Mouse (Mus musculus) gastrocnemius, postnatal 25 days (tissue): ENCODE results near the gene Ccer2. TPM values are rescaled to one million over a fixed set of nuclear protein-coding genes. Genes with fewer than 3 reads are reported as not detected.

Experiments used
- DNase-seq: peaks from one replicate; pipeline ENCODE4 v3.0.0; 2022
- total RNA-seq, 2 experiments: library from RNA; stranded (reverse); gene quantifications; 1 replicate in 1 of 2; 2 replicates in 1 of 2; pipeline ENCODE4 v1.2.3; 2021

Gene Ccer2
- total RNA-seq, 2 experiments from 2014 or later = not detected

GRCm38 (mm10) chr7:28749935-28750334 lies 6.0 kb upstream of the Ccer2 start:
- DNase-seq = no peak

GRCm38 (mm10) chr7:28758623-28759022 lies 2.6 kb downstream of the Ccer2 start:
- no peak for DNase-seq

DNA sequence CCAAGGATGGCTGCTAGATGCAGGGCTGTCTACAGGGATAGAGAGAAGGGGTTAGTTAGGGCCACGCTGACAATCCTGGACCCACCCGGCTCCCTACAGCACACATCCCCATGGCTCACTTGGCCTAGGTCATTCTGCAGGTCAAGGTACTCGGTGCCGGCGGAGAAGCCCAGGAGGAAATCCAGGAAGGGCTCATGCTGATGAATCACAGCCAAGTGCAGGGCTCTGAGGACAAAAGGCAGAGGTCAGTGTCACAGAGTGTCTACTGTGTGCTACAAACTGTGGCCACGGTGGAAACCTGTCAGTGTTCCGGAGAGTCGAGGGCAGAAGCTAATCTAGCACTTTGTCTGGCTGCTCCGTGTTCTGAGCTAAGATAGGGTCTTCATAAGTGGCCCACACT lies 5.9 kb downstream of the Ccer2 start:
- DNase-seq = no peak

GRCm38 (mm10) chr7:28765211-28765610 lies 9.2 kb downstream of the Ccer2 start:
- no peak for DNase-seq

- peak; percentile 97 for DNase-seq
Measured at GRCm38 (mm10) chr7:28766173-28766879, 10.4 kb downstream of the Ccer2 start, which contains the start of gene Sirt2. Gene Sirt2 (plus strand): TSS chr7:28766735.

DNA sequence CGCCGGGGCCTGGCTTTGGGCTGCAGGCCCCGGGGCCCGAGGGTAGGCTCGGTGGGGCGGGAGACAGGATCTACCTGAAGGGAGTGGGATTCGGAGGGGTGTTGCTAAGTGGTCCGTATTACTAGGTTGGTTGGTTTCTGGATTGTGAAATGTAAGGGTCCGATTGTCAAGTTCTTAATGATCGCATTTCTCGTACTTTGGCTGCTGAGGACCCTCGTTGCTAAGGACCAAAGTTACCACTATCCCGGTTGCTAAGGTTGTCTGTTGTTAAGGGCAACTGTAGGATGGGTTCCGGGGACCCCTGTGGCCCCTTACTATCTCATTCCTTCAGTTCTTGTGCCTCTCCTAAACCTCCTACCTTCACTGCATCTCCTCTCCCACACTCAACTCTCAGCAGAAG lies 10.9 kb downstream of the Ccer2 start:
- no peak for DNase-seq

GRCm38 (mm10) chr7:28767462-28767965 lies 11.5 kb downstream of the Ccer2 start, which contains the start of gene Nfkbib:
Gene Nfkbib (minus strand): TSS chr7:28767512.
- no peak for DNase-seq

DNA sequence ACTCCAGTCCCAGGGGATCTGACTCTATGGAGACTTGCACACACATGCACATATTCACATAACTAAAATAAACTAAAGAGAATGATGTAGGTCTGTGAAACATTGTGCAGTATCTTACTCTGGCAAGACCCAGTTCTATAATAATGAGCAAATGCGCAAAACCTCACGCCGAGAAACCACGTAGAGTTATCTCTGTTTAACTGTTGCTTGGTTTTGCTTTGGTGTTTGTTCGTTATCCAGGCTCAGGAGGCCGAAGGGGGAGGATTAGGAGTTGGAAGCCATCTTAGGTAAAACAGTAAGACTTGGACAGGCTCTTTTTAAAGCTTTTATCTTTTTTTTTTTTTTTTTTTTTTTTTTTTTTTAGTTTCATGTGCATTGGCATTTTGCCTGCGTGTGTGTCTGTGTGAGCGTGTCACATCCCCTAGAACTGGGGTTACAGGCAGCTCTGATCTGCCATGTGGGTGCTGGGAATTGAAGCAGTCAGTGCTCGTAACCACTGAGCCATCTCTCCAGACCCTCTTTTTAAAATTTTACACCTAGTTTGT lies 13.5 kb downstream of the Ccer2 start:
- DNase-seq = no peak

GRCm38 (mm10) chr7:28770309-28770708 lies 14.3 kb downstream of the Ccer2 start:
- DNase-seq = no peak

DNA sequence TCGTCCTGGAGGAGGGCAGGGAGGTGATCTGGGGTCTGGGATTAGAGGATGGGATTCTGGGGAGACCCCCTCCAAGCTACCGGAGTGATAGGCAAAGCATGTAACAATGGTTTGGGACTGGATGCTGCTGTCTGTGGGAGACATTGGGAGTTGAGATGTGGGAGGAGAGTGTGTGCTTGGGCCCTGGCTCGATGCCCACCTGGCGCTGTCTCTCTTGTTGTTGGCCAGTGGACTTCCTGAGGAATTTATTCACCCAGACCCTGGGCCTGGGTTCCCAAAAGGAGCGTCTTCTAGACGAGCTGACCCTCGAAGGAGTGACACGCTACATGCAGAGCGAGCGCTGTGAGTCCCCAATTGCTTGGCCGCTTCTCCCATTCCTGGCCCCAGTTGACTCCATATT lies 15.9 kb downstream of the Ccer2 start:
- no peak for DNase-seq

DNA sequence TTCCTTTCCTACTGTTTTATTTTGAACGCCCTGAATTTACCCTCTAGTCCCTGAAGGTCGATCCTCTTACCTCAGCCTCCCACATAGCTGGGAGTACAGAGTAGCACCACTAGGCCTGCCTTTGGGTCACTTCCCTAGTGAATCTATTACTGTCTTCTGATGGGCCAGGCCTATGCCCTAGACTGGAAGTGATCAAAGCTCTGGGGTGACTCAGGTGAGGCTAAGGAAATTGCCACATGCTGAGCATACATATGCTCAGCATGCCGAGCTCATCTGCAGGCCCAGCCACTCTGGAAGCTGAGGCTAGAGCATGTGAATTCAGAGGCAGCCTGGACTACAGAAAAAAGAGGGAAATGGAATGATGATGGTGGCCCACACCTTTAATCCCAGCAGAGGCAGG lies 17.2 kb downstream of the Ccer2 start:
- DNase-seq = no peak

GRCm38 (mm10) chr7:28774164-28774563 lies 18.2 kb downstream of the Ccer2 start:
- peak; percentile 46 for DNase-seq

GRCm38 (mm10) chr7:28775129-28775528 lies 19.2 kb downstream of the Ccer2 start:
- DNase-seq = no peak

- no peak for DNase-seq
Measured at GRCm38 (mm10) chr7:28778825-28779224, 22.9 kb downstream of the Ccer2 start.

DNA sequence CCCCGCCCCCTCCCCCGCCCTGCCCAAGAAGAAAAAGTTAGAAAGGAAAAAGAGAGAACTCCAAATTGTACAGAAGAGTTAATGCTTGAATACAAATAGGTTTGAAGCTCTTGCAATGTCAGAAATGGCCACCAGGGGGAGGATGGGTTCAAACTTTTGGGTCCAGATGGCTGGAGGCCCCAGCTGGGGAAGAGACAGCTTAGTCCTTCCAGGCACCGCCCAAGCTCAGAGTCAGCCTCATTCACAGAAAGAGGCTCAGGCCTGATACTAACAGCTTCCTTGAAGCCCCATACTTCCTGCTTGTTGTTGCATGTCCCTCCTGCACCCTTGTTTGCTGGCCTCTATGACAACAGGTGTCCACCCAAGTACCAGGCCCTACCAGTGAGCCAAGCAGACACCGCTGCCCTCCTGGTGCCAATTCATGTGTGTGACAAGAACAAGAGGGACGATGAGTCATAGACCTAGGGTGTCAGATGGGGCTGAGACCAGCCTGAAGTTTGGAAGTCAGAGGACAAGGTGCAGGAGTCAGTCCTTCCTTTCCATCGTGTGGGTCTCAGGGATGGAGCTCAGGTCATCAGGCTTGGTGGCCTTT lies 24.2 kb downstream of the Ccer2 start:
- peak; percentile 81 for DNase-seq

- DNase-seq = no peak
Measured at GRCm38 (mm10) chr7:28780857-28781256, 24.9 kb downstream of the Ccer2 start.

- no peak for DNase-seq
Measured at GRCm38 (mm10) chr7:28781261-28781663, 25.3 kb downstream of the Ccer2 start.

DNA sequence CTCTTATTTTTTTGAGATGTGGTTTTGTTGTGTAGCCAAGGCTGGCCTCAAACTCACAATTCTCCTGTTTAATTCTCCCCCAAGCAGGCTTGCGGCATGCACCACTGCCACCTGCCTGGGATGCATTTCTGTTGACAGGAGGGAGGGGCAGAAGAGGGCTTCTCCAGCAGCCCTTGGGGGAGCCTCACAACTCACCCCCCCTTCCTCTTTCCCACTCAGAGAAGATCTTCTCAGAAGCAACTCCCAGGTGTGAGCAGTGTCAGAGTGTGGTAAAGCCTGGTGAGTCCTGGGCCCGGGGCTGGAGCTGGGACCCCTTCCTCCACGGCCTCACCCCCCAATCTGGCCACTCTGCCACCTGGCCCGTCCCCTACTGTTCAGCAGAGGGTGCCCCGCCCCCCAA lies 29.2 kb downstream of the Ccer2 start:
- DNase-seq = no peak

- DNase-seq = no peak
Measured at GRCm38 (mm10) chr7:28787884-28788283, 31.9 kb downstream of the Ccer2 start.

GRCm38 (mm10) chr7:28788307-28789195 lies 32.6 kb downstream of the Ccer2 start, which contains the start of gene Rinl:
Gene Rinl (plus strand): TSS chr7:28788969.
- no peak for DNase-seq

- no peak for DNase-seq
Measured at GRCm38 (mm10) chr7:28789235-28789634, 33.3 kb downstream of the Ccer2 start.

GRCm38 (mm10) chr7:28790066-28790806 lies 34.3 kb downstream of the Ccer2 start:
- DNase-seq = no peak
